Mouse (Mus musculus): ENCODE data around the gene Slc12a7. TPM values are rescaled to one million over a fixed set of nuclear protein-coding genes. Genes with fewer than 3 reads are reported as not detected.
"Not testable (repeated sequence)": the region's sequence is repeated elsewhere in the genome, so short reads cannot be mapped to it uniquely, and the experiment has no call there.

Gene Slc12a7
- total and polyA plus RNA-seq, 2 experiments from 2014 or later, result 34.4 to 94.6 TPM

- no peak overlapping the region for H3K4me2 ChIP-seq (ENCODE audit: low read depth, low read length)
- no peaks in the 10 kb centered on the region for H3K9me3 ChIP-seq (replicated peaks; ENCODE audit: control insufficient read depth, low read length)
- H3K27me3 ChIP-seq (ENCODE audit: control insufficient read depth, insufficient read depth, low read length), result no peaks in the 10 kb centered on the region
- H3K9ac ChIP-seq (replicated peaks; ENCODE audit: low read depth, low read length), result no peak overlapping the region
- ATAC-seq (ENCODE audit: insufficient read depth, low read depth), result no peak
- no peak overlapping the region for H3K4me3 ChIP-seq (ENCODE audit: low read depth, low read length)
- no peaks in the 10 kb centered on the region for H3K36me3 ChIP-seq (replicated peaks; ENCODE audit: control insufficient read depth, insufficient read depth, low read length)
- 83% methylated on average over 12 of the region's 12 CpGs for WGBS
- DNase-seq (ENCODE audit: low spot score), result no peak
- TF ChIP-seq EP300 (IDR thresholded peaks at IDR 0.05; ENCODE audit: low read depth) (no peak), CTCF (IDR thresholded peaks at IDR 0.05; ENCODE audit: low read depth) (no peak)
- no peaks in the 10 kb centered on the region for H3K4me1 ChIP-seq (ENCODE audit: control insufficient read depth, insufficient read depth)
- H3K27ac ChIP-seq (ENCODE audit: low read depth), result no peak overlapping the region
Measured at GRCm38 (mm10) chr13:73700554-73700953, 32.3 kb upstream of the Slc12a7 start.

- Histone ChIP-seq H3K4me3 (ENCODE audit: low read depth, low read length) (no peak overlapping the region), H3K4me2 (ENCODE audit: low read depth, low read length) (no peak overlapping the region), H3K36me3 (replicated peaks; ENCODE audit: control insufficient read depth, insufficient read depth, low read length) (no peaks in the 10 kb centered on the region), H3K9ac (replicated peaks; ENCODE audit: low read depth, low read length) (no peak overlapping the region), H3K27me3 (ENCODE audit: control insufficient read depth, insufficient read depth, low read length) (no peaks in the 10 kb centered on the region), H3K4me1 (ENCODE audit: control insufficient read depth, insufficient read depth) (no peaks in the 10 kb centered on the region), H3K27ac (ENCODE audit: low read depth) (no peak overlapping the region), H3K9me3 (replicated peaks; ENCODE audit: control insufficient read depth, low read length) (no peaks in the 10 kb centered on the region)
- ATAC-seq (ENCODE audit: insufficient read depth, low read depth), result no peak
- WGBS, result 70% methylated on average over 9 of the region's 9 CpGs
- TF ChIP-seq CTCF (IDR thresholded peaks at IDR 0.05; ENCODE audit: low read depth) (no peak), EP300 (IDR thresholded peaks at IDR 0.05; ENCODE audit: low read depth) (no peak)
- DNase-seq (ENCODE audit: low spot score), result no peak
Measured at GRCm38 (mm10) chr13:73701161-73701883, 31.6 kb upstream of the Slc12a7 start.

- H3K27me3 ChIP-seq (ENCODE audit: control insufficient read depth, insufficient read depth, low read length), result no peaks in the 10 kb centered on the region
- peak overlapping the region; percentile 66; the same call in 1 of the 2 replicates for H3K27ac ChIP-seq (ENCODE audit: low read depth)
- DNase-seq (ENCODE audit: low spot score) (peak; percentile 34), ATAC-seq (ENCODE audit: insufficient read depth, low read depth) (no peak)
- WGBS, result 60% methylated on average over 4 of the region's 4 CpGs
- TF ChIP-seq CTCF (IDR thresholded peaks at IDR 0.05; ENCODE audit: low read depth) (no peak), EP300 (IDR thresholded peaks at IDR 0.05; ENCODE audit: low read depth) (no peak)
- no peaks in the 10 kb centered on the region for H3K9me3 ChIP-seq (replicated peaks; ENCODE audit: control insufficient read depth, low read length)
- no peaks in the 10 kb centered on the region for H3K4me1 ChIP-seq (ENCODE audit: control insufficient read depth, insufficient read depth)
- H3K4me2 ChIP-seq (ENCODE audit: low read depth, low read length), result no peak overlapping the region
- no peak overlapping the region for H3K9ac ChIP-seq (replicated peaks; ENCODE audit: low read depth, low read length)
- no peaks in the 10 kb centered on the region for H3K36me3 ChIP-seq (replicated peaks; ENCODE audit: control insufficient read depth, insufficient read depth, low read length)
- no peak overlapping the region for H3K4me3 ChIP-seq (ENCODE audit: low read depth, low read length)
Measured at GRCm38 (mm10) chr13:73702776-73703175, 30.1 kb upstream of the Slc12a7 start.

GRCm38 (mm10) chr13:73703486-73703885 is 29.4 kb upstream of the Slc12a7 start:
- H3K27ac ChIP-seq (ENCODE audit: low read depth), result peak overlapping the region; percentile 49; the same call in 1 of the 2 replicates
- not testable (repeated sequence) for H3K4me2 ChIP-seq (ENCODE audit: low read depth, low read length); H3K9ac ChIP-seq (replicated peaks; ENCODE audit: low read depth, low read length); H3K4me3 ChIP-seq (ENCODE audit: low read depth, low read length); H3K4me1 ChIP-seq (ENCODE audit: control insufficient read depth, insufficient read depth); H3K36me3 ChIP-seq (replicated peaks; ENCODE audit: control insufficient read depth, insufficient read depth, low read length); DNase-seq (ENCODE audit: low spot score); H3K27me3 ChIP-seq (ENCODE audit: control insufficient read depth, insufficient read depth, low read length); H3K9me3 ChIP-seq (replicated peaks; ENCODE audit: control insufficient read depth, low read length); ATAC-seq (ENCODE audit: insufficient read depth, low read depth)
- WGBS, result 53% methylated on average over 4 of the region's 4 CpGs

GRCm38 (mm10) chr13:73704694-73705325 is 28.1 kb upstream of the Slc12a7 start, which contains the start of gene Slc6a19:
Gene Slc6a19 (minus strand): TSS chr13:73704865.
- Histone ChIP-seq H3K4me2 (ENCODE audit: low read depth, low read length) (no peak within 1 kb of the TSS), H3K27me3 (ENCODE audit: control insufficient read depth, insufficient read depth, low read length) (no peaks in the 10 kb centered on the region), H3K36me3 (replicated peaks; ENCODE audit: control insufficient read depth, insufficient read depth, low read length) (no peaks in the 10 kb centered on the region), H3K9ac (replicated peaks; ENCODE audit: low read depth, low read length) (no peak within 1 kb of the TSS), H3K27ac (ENCODE audit: low read depth) (peak within 1 kb of the TSS; percentile 49; the same call in 1 of the 2 replicates), H3K4me3 (ENCODE audit: low read depth, low read length) (no peak within 1 kb of the TSS), H3K4me1 (ENCODE audit: control insufficient read depth, insufficient read depth) (no peaks in the 10 kb centered on the region), H3K9me3 (replicated peaks; ENCODE audit: control insufficient read depth, low read length) (no peaks in the 10 kb centered on the region)
- DNase-seq (ENCODE audit: low spot score) (no peak), ATAC-seq (ENCODE audit: insufficient read depth, low read depth) (no peak)
- WGBS, result 82% methylated on average over 7 of the region's 7 CpGs
- no peak for TF ChIP-seq EP300 (IDR thresholded peaks at IDR 0.05; ENCODE audit: low read depth)
- no peak for TF ChIP-seq CTCF (IDR thresholded peaks at IDR 0.05; ENCODE audit: low read depth)

Data from heart, postnatal 0 days (tissue).